Mouse (Mus musculus) ES-CJ7 (cell line): ENCODE results near the gene Hbp1.

Experiments
- DNase-seq: peaks from one replicate; pipeline ENCODE4 v3.0.0; 2011; ENCODE audit warnings: low read depth, low spot score

Hbp1 gene

DNA sequence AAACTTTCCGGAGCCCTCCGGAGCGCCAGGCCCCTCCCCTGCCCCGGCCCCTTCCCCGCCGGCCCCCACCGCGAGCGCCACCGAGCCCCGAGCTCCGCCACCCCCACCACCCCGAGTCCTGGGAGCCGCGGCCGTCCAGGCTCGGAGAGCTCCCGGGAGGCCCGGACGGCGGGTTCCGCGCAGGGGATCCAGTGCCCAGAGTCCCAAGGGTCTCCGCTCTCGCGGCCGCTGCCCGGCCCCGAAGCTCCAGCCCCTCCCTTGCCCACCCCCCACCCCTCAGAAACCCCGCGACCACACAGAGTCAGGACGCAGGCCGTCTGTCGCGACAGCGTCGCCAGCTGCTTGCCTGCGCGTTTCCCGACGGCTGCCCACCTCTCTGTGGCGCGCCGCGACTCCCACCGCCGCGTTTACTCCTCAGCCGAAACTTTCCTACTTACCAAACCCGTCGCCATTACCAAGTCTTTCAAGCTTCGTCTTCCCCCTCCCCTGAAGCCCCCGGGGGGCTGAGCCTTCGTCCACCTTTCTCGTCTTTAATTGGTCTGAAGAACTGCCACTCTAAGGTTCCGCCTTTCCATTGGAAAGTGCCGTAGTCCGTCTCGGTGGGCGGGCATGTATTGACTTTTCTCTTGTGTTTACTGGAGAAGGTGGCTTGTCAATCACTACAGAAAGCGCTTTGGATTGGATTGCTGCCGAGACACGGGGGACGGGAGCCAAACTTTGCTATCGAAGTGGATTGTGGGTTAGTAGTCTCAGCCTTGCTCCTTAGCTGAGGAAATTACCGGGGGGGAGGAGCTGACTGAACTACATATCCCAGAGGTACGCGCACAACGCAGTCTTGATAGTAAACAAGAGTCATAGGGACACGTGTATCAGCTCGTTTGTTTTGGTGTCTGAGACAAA is at the start of gene Hbp1:
TSS of gene Hbp1 (minus strand) at position 777 of the 900 bp plus-strand sequence.
- peak; percentile 100 for DNase-seq

DNA sequence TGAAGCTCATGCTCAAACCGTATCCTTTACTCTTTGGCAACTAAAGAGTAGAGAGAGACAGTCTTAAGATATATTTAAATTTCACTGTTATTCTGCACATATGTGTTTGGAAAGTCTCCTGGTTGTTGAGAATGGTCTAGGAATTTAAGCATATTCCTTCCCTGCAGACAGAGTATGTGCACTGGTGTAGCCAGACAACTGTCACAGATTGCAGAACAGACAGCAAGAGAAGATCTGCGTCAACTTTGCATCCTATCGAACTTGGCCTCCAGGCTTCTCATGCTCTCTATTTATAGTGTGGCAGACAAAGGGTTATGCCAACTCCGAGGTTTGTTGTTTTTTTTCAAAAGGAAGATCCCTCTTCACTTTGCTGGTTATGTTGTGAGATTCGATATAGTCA is 48.4 kb upstream of the Hbp1 start:
- DNase-seq, result no peak

DNA sequence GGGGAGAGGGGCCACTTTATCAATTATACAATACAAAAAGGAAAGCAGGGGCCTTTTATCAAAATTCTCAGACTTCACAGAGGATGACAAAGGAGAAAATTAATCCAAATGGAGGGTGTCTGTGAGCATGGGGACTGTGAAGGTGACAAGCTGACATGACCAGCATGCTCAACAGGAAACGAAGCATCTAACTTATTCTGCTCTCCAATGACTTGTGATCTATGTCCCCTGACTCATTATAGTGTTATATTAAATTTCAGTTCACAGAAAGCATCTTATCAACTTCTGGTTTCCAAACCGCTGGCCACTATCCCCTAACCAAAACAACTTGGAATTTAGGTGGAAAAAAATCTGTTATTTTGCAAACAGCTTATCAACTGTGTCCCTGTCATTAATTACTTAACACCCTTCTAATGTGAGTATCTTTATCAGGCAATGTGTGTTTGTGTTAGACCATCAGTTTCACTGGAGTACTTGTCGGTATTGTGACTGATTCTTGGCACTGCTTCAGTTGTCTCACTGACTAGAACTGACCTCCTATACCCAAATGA is 47.1 kb upstream of the Hbp1 start:
- no peak for DNase-seq

GRCm38 (mm10) chr12:31996877-31997276 is 46.5 kb upstream of the Hbp1 start:
- DNase-seq, result no peak

- DNase-seq, result no peak
Measured at GRCm38 (mm10) chr12:31990575-31990974, 40.2 kb upstream of the Hbp1 start.

- DNase-seq, result no peak
Measured at GRCm38 (mm10) chr12:31989726-31990125, 39.4 kb upstream of the Hbp1 start.

DNA sequence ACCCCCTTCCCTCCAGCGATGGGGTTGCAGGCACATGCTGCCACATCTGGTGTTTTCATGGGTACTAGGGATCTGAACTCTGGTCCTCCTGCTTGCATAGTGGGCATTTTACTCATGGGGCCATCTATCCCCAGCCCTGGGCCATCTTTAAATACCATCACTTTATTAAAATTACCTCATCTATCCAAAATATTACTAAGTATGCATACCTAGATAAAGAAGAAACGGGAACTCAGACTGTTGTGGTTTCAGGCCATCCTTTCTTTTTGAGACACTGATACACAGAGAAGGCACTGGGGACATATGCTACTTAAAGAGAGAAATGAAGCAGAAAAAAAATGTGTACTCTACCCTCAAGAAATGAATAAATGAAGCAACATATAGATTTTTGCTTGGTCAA is 36.1 kb upstream of the Hbp1 start:
- no peak for DNase-seq

GRCm38 (mm10) chr12:31985738-31986137 is 35.4 kb upstream of the Hbp1 start:
- DNase-seq, result no peak

- DNase-seq, result no peak
Measured at GRCm38 (mm10) chr12:31984664-31985063, 34.3 kb upstream of the Hbp1 start.

- no peak for DNase-seq
Measured at GRCm38 (mm10) chr12:31984206-31984605, 33.9 kb upstream of the Hbp1 start.

GRCm38 (mm10) chr12:31983769-31984168 is 33.4 kb upstream of the Hbp1 start:
- DNase-seq, result no peak

- DNase-seq, result no peak
Measured at GRCm38 (mm10) chr12:31983238-31983637, 32.9 kb upstream of the Hbp1 start.

DNA sequence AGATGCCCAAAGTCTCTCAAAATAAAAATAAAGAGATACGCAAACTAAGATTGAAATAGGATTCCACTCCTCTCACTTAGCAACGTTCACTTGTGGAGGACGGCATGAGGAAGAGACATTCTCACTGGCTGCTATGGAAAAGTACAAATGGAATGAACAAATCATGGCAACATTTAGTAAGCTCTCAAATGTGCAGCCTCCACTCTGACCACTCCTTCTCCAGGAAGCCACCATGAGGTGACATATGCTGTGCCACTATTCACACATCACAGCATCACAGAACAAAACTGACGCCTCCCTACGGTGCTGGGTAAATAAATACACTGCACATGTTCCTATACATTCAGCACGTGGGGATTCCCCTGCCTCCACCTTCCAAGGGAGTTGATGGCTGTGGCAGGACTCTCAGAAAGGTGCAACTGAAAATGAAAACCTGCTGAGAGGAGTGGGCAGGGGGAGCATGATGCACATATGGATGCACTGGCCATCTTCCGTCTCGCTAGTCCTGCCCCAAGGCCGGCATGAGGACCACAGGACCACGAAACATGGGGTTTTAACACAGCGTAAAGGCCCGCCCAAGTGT is 27.4 kb upstream of the Hbp1 start:
- DNase-seq, result no peak

DNA sequence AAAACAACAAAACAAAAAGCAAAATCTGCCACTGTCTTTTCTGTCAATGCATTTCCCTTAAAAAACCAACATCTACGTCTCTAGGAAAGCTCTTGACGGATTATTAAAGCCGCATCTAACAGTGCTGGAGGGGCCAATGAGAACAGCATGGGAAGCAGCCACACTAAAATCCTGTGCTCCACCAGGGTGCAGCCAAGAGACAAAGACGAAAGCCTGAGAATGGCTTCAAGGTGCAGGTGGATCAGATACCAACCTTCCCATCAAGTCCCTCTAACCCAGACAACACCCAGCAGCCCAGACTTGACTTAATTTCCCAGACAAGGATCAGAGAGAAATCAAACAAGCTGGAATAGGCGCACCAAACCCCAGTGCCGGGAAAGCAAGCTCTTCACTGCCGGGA is 26.2 kb upstream of the Hbp1 start:
- DNase-seq, result peak; percentile 19

DNA sequence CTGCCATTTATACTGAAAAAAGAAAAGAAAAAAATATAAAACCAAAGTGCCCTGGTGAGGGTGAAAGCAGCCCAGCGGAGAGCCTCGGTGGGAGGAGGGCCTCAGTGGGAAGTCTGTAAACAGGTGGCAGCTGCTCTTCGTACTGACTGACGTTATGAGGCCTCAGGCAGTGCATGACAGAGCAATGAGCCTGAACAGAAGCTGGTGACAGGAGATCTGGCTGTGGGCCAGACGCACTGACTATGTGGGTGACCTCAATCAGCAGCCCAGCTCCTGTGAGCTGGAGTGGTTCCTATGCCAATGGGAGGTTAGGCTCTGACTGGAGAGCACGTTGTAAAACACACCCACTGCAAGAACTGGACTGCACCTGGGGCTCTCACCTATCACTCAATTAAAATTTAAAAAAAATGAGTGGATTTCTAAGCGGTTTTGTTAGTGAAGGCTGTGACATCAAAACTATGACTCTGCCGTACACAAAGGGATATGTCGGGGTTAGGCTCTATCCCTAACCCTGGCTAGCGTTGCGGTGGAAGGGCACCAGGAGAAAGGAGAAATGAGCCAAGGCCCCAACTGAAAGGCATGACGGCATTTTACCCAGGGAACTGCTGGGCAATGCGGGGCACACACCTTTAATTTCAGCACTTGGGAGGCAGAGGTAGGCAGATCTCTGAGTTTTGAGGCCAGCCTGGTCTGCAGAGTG is 23.3 kb upstream of the Hbp1 start:
- no peak for DNase-seq

DNA sequence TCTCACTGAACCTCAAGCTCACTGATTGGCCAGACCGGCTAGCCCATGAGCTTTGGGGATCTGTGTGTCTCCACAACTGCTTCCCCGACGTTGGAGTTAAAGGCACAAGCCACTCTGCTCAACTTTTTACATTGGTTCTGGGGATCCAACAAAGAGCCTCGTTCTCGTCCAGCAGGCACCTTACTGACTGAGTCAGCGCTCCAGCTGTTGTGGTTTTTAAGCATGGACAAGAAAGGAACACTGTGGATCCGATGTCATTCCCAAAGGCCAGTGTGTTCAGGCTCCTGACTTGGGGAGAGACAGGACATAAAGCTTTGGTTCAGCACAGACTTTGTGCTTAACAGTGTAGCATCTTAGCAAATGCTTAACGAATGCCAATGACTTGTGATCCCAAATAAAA is 21.2 kb upstream of the Hbp1 start:
- no peak for DNase-seq

- DNase-seq, result no peak
Measured at GRCm38 (mm10) chr12:31969111-31969510, 18.8 kb upstream of the Hbp1 start.

DNA sequence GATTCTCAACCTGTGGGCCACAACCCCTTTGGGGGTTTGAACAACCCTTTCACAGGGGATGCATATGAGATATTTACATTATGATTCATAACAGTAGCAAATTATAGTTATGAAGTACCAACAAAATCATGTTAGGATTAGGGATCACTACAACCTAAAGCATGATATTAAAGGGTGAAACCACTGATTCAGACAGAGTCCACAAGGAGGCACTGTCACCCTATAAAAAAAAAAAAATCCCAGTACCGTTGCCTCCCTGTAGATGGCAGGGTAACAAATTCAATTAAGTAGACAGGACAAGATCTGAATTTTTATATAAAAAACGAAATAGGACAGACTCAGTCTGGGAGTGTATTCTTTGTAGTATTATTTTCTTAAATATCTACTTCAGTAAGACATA is 17.2 kb upstream of the Hbp1 start:
- peak; percentile 49 for DNase-seq

DNA sequence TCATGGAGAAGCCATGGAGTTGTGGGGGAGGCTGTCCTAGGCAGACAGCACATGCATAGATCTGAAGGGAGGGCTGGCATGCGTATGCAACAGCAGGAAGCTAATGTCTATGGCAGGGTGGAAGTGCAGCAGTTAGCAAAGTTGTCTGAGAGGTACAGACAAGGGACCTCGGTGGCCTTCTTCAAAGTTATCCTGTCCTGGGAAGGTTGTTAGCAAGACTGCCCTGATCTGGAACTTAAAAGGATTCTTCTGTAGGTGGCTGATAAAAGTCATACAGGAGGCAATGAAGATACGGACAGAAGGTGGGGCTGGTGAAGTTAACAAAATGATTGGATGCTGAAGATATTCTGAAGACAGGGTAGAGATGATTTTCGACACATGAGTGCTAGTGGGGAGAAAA is 16.1 kb upstream of the Hbp1 start:
- no peak for DNase-seq

GRCm38 (mm10) chr12:31965517-31966212 is 15.3 kb upstream of the Hbp1 start:
- no peak for DNase-seq

DNA sequence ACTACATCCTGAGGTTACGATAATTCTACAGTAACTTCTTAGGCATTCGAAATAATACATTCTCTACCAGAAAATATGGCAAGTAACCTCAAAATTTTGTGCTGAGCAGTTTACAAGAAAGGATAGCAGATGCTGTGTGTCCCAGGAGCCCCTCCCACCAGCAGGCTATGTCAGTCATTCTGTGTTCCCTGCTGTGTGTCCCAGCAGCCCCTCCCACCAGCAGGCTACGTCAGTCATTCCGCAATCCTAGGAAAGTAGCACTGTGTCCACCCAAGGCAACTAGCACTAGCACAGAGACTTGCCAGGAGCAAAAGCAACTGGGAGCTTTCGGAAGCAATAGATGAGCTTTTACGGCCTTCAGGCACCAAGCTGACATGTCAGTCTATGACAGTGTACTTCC is 13.7 kb upstream of the Hbp1 start:
- DNase-seq, result peak; percentile 13

DNA sequence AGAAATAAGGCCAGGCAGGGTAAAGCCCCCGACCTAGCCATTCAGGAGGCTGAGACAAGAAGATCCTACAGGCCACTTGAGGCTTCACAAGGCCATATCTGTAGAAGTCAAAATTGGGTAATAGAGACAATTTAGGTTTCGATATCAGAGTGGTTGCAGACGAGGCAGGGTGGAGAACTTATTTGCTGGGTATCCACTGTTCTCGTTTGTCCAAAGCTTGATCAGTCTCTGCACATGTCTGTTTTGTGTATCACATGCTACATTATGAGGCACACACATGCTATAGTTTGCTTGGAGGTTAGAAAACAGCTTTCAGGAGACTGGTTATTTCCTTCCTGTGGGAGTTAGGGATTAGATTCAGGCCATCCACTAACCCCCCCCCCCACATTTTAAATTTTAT is 5.5 kb upstream of the Hbp1 start:
- DNase-seq, result no peak
